Mouse (Mus musculus) liver, embryonic 14.5 days (tissue): ENCODE results near the gene Mrpl30. TPM values are rescaled to one million over a fixed set of nuclear protein-coding genes. Genes with fewer than 3 reads are reported as not detected.

Source experiments
- ATAC-seq: fragments of 200-750 bp; cut with Nextera tagmentation; 2 replicates; pipeline ENCODE4 v1.8.0; 2017; ENCODE audit warnings: moderate number of reproducible peaks, mild to moderate bottlenecking, moderate library complexity; ENCODE audit not compliant: insufficient read depth
- DNase-seq, 3 experiments: peaks; one replicate each; pipeline ENCODE4 v3.0.0-alpha.2; 2012 to 2013; ENCODE audit warnings: low read depth in 3 of 3, low spot score in 3 of 3
- H3K27ac ChIP-seq: fragments of 300-500 bp; sonication (generic); 2 replicates; pipeline ENCODE4 v1.5.1; 2014; ENCODE audit warnings: moderate library complexity, mild to moderate bottlenecking, control low read depth, inconsistent platforms
- H3K27me3 ChIP-seq: fragments of 300-500 bp; sonication (generic); 2 replicates; pipeline ENCODE4 v1.6.1; 2014; ENCODE audit warnings: mild to moderate bottlenecking, low read length, moderate library complexity; ENCODE audit not compliant: control insufficient read depth, insufficient read depth
- H3K36me3 ChIP-seq: fragments of 300-500 bp; sonication (generic); replicated peaks from 2 replicates; pipeline ENCODE4 v1.6.1; 2014; ENCODE audit warnings: low read depth; ENCODE audit not compliant: control insufficient read depth, insufficient read depth
- H3K4me1 ChIP-seq, 2 experiments: fragments of 200-500 bp in 1 of 2; fragments of 300-500 bp in 1 of 2; sonication (generic) in 1 of 2; replicated peaks; 2 replicates each; pipeline ENCODE4 v1.6.1; 2012 to 2014; ENCODE audit warnings: antibody characterized with exemption in 1 of 2, inconsistent platforms in 1 of 2, low read length in 1 of 2; ENCODE audit not compliant: control insufficient read depth in 2 of 2, insufficient read depth in 2 of 2
- H3K4me2 ChIP-seq: fragments of 300-500 bp; sonication (generic); 2 replicates; pipeline ENCODE4 v1.6.1; 2014; ENCODE audit warnings: low read depth, mild to moderate bottlenecking, control low read depth, moderate library complexity
- H3K4me3 ChIP-seq, 2 experiments: fragments of 200-500 bp in 1 of 2; fragments of 300-500 bp in 1 of 2; sonication (generic) in 1 of 2; 2 replicates each; pipeline ENCODE4 v1.5.1; 2012 to 2014; ENCODE audit warnings: low read depth in 2 of 2, low read length in 2 of 2, mild to moderate bottlenecking in 2 of 2, control low read depth in 1 of 2, inconsistent platforms in 1 of 2, moderate library complexity in 1 of 2; ENCODE audit not compliant: insufficient read depth in 1 of 2
- H3K9ac ChIP-seq: fragments of 300-500 bp; sonication (generic); replicated peaks from 2 replicates; pipeline ENCODE4 v1.6.1; 2014; ENCODE audit warnings: mild to moderate bottlenecking, control low read depth, moderate library complexity
- H3K9me3 ChIP-seq: fragments of 300-500 bp; sonication (generic); 2 replicates; pipeline ENCODE4 v1.6.1; 2016; ENCODE audit warnings: low read length, mixed read lengths; ENCODE audit not compliant: control insufficient read depth
- CTCF ChIP-seq: IDR thresholded peaks from 2 replicates; pipeline ENCODE4 v1.5.1; 2016; ENCODE audit warnings: antibody characterized with exemption, low read depth, control low read depth
- EP300 ChIP-seq: IDR thresholded peaks from 2 replicates; pipeline ENCODE4 v1.6.1; 2016; ENCODE audit warnings: antibody characterized with exemption, low read depth
- WGBS: fragments of 180-500 bp; shearing (Covaris S2); extraction: QIAGEN DNeasy Blood & Tissue Kit; methylation state at CpG from one replicate; pipeline ENCODE4 v1.1.7; 2014; ENCODE audit not compliant: insufficient replicate concordance; 5-methylcytosine and 5-hydroxymethylcytosine counted together
- polyA plus RNA-seq, 2 experiments: library from polyadenylated mRNA; depleted of rRNA in 1 of 2; stranded (reverse) in 1 of 2; unstranded in 1 of 2; fragments of >200 nt; fragmentation: Nextera tagmentation in 1 of 2; extraction: Ambion mirVana in 1 of 2; gene quantifications; 2 replicates each; pipeline versions ENCODE4 v1.2.1 to v1.2.3; 2012 to 2014

Mrpl30 gene
- polyA plus RNA-seq (2012; rRNA removed): 40.5 and 72.5 TPM in 2 replicates
- 189 and 200 TPM in 2 replicates for polyA plus RNA-seq (2014; fragmentation: Nextera tagmentation; extraction: Ambion mirVana)

DNA sequence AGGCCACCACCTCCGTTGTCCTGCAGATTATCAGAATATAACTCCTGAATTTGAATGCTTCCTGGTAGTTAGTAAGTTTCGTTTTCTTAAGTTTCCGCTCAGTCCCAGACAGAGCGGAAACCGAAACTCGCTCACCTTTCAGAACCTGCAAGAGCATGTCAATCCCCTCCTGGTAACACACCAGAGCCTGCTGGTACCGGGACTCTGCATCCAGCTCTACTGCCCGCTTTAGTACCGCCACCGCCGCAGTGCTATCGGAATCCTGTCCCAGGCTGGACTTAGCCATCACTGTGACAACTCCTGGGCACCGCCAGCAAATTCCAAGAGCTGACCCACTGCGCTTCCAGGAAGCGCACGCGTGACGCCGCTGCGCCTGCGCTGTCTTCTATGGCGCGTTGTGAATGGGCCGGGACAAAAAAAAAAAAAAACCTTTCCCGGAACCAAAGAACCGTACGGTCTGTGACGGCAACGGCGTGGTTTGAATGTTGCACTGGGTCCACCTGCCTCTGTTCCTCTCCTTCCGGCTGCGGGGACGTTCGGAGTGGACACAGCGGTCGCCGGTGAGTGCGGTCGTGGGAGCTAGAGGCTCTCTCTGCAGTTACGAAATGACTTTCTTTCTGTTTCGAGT is at the start of gene Mrpl30, which contains the start of gene Mitd1:
Gene Mrpl30 (plus strand): TSS at position 453 of the 628 bp plus-strand sequence.
Gene Mitd1 (minus strand): TSS at position 387 of the 628 bp plus-strand sequence.
- Histone ChIP-seq H3K27me3 (no peaks in the 10 kb centered on the region), H3K9ac (peak within 1 kb of the TSS; percentile 85), H3K36me3 (peaks cover 8% of the 10 kb centered on the region), H3K4me2 (peak within 1 kb of the TSS; percentile 92), H3K9me3 (no peaks in the 10 kb centered on the region), H3K4me1 (peaks cover 9 to 14% of the 10 kb centered on the region in 2 experiments), H3K4me3 (peak within 1 kb of the TSS; percentile 91 to 99), H3K27ac (peak within 1 kb of the TSS; percentile 82)
- TF ChIP-seq EP300: no peak
- TF ChIP-seq CTCF: no peak
- peak; percentile 90 for ATAC-seq
- DNase-seq: peak; percentile 83 to 88 (median 83)
- WGBS: under 1% methylated on average over 41 of the region's 41 CpGs

GRCm38 (mm10) chr1:37846878-37847277 is 43.4 kb upstream of the Mrpl30 start:
- Histone ChIP-seq H3K27ac (no peak overlapping the region), H3K27me3 (no peaks in the 10 kb centered on the region), H3K36me3 (no peaks in the 10 kb centered on the region), H3K9me3 (no peaks in the 10 kb centered on the region), H3K4me3 (no peak overlapping the region), H3K9ac (no peak overlapping the region), H3K4me2 (no peak overlapping the region), H3K4me1 (no peaks in the 10 kb centered on the region)
- DNase-seq: no peak
- no peak for TF ChIP-seq EP300
- TF ChIP-seq CTCF: no peak
- WGBS: 64% methylated on average over 8 of the region's 8 CpGs
- ATAC-seq: no peak

GRCm38 (mm10) chr1:37850696-37851095 is 39.6 kb upstream of the Mrpl30 start:
- no peak overlapping the region for H3K4me2 ChIP-seq
- H3K27me3 ChIP-seq: no peaks in the 10 kb centered on the region
- WGBS: 36% methylated on average over 2 of the region's 2 CpGs
- ATAC-seq (no peak), DNase-seq (no peak)
- no peaks in the 10 kb centered on the region for H3K9me3 ChIP-seq
- H3K4me3 ChIP-seq: no peak overlapping the region
- no peak for TF ChIP-seq CTCF
- TF ChIP-seq EP300: no peak
- H3K9ac ChIP-seq: no peak overlapping the region
- no peaks in the 10 kb centered on the region for H3K36me3 ChIP-seq
- H3K4me1 ChIP-seq: no peaks in the 10 kb centered on the region
- no peak overlapping the region for H3K27ac ChIP-seq

GRCm38 (mm10) chr1:37864511-37865400 is 25.5 kb upstream of the Mrpl30 start:
- WGBS: under 1% methylated on average over 90 of the region's 90 CpGs
- TF ChIP-seq EP300 (no peak), CTCF (peak; percentile 55)
- Histone ChIP-seq H3K9me3 (no peaks in the 10 kb centered on the region), H3K27ac (peak overlapping the region; percentile 68), H3K27me3 (no peaks in the 10 kb centered on the region), H3K4me3 (peak overlapping the region; percentile 64 to 89), H3K9ac (peak overlapping the region; percentile 69), H3K4me2 (peak overlapping the region; percentile 98), H3K36me3 (no peaks in the 10 kb centered on the region), H3K4me1 (peaks cover 9 to 16% of the 10 kb centered on the region in 2 experiments)
- ATAC-seq: peak; percentile 97
- peak; percentile 95 to 98 (median 97) for DNase-seq
